Mouse (Mus musculus) lung, adult 2 months (tissue): ENCODE measurements around the gene Slain2.

Experiments
- CTCF ChIP-seq: fragments of 200-500 bp; IDR thresholded peaks from 2 replicates; pipeline ENCODE4 v1.5.1; 2011; ENCODE audit warnings: mild to moderate bottlenecking, low read length, control low read depth; ENCODE audit not compliant: insufficient read depth
- POLR2A ChIP-seq: fragments of 200-500 bp; IDR thresholded peaks from 2 replicates; pipeline ENCODE4 v1.6.1; 2011; ENCODE audit warnings: low read depth, mild to moderate bottlenecking, control low read depth, low read length, borderline replicate concordance; ENCODE audit errors: extremely low read depth

- no peak for TF ChIP-seq CTCF
- no peak for TF ChIP-seq POLR2A
These were observed 13.0 kb downstream of the Slain2 start for GRCm38 (mm10) chr5:72927074-72927473.
